Mouse (Mus musculus) bone marrow, adult 2 months (tissue): ENCODE measurements around the gene Gm11172.

Experiments
- CTCF ChIP-seq: fragments of 200-500 bp; IDR thresholded peaks from 2 replicates; pipeline ENCODE4 v1.5.1; 2011; ENCODE audit warnings: low read length, control low read depth; ENCODE audit not compliant: control insufficient read depth, insufficient read depth
- POLR2A ChIP-seq: fragments of 200-500 bp; IDR thresholded peaks from 2 replicates; pipeline ENCODE4 v1.6.1; 2011; ENCODE audit warnings: low read depth, mild to moderate bottlenecking, control low read depth, low read length, borderline replicate concordance; ENCODE audit not compliant: control insufficient read depth

DNA sequence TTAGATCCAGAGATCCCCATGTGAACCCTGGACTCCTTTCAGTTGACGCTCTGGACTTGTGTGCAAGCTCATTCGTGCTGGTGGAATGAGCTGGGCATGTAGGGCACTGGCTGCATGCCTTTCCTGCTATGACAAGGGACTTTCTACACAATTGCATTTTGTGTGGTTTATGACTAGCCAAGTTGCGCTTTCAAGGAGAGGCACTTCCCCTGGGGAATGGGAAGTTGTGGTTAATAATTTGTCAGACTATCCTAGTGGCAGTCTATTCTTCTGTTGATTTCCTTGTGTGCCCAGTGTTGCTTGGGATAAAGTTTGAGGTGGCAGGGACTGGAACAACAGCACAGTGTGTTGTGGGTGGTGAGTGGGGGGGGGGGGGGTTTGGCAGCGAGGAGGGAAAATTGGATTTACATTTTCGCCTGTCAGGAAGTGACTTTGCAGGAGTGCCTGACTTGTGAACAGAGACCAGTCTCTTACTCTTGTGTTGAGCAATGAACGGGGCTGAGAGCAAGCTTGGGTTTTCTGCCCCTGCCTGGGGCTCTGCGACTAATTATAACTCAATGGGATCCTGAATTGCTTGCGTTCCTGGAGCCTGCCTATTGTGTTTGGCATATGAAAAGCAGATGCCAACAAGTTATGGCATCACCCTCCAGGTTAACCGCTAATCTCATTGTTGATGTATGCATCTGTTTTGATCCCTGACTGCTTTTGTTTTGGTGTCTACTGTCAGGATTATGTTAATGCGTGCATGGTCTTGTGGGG, 26.0 kb downstream of the Gm11172 start:
- TF ChIP-seq CTCF (no peak), POLR2A (no peak)
